Mouse (Mus musculus): ENCODE results near the gene Ppm1b.

DNA sequence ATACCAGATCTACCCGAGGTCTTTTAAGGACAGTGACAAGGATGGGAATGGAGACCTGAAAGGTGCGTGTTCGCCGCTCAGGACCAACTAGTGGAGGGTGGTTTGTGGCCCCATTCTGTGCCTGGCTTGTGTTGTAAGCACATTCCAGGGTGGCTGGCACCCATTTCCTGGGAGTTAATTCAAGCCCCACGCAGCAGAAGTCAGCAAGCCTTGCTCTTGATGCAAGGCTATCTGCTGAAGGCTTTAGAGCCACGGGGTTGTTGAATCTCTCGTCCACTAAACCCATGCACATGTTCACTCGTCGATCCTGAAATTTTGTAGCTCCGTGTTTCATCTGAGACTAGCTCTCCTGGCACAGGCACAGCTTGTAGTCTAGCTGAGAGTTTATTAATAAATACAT lies 72.3 kb downstream of the Ppm1b start:
- TF ChIP-seq CTCF (IDR thresholded peaks at IDR 0.05; ENCODE audit: low read depth) (no peak), EP300 (optimal IDR thresholded peaks at IDR 0.05) (no peak)
